Mouse (Mus musculus): ENCODE measurements around the gene Hoxa6. TPM values are rescaled to one million over a fixed set of nuclear protein-coding genes. Genes with fewer than 3 reads are reported as not detected.
A peak's percentile ranks its signal among the peaks of the same experiment; 100 is the strongest.

The Hoxa6 gene
- total RNA-seq (2021): not detected

GRCm38 (mm10) chr6:52208072-52208867 lies at the start of gene Hoxa6:
Hoxa6 (minus strand) TSS chr6:52208722.
- intact Hi-C loops (cut with DNase I): no loop called here
- DNase-seq (ENCODE audit: low spot score in 2 of 2): no peak

GRCm38 (mm10) chr6:52256956-52257355 lies 48.4 kb upstream of the Hoxa6 start:
- intact Hi-C loops (cut with DNase I): loop anchor here (2.0 to 5.0 kb wide), 6 partner anchors 95 to 1080 kb away; partner anchors contain the start of gene Hoxa2

GRCm38 (mm10) chr6:52253511-52254500 lies 45.3 kb upstream of the Hoxa6 start:
- intact Hi-C loops (cut with DNase I): no loop called here
- no peak for DNase-seq (ENCODE audit: low spot score in 2 of 2)

More at GRCm38 (mm10) chr6:52256956-52257355, 48.4 kb upstream of the Hoxa6 start:
- DNase-seq (ENCODE audit: low spot score in 2 of 2): peak; percentile 64 to 70

- no peak for DNase-seq (ENCODE audit: low spot score in 2 of 2)
- intact Hi-C loops (cut with DNase I): no loop called here
These were observed 44.4 kb upstream of the Hoxa6 start for GRCm38 (mm10) chr6:52252775-52253376.

- no peak for DNase-seq (ENCODE audit: low spot score in 2 of 2)
- intact Hi-C loops (cut with DNase I): no loop called here
These were observed 43.7 kb upstream of the Hoxa6 start for GRCm38 (mm10) chr6:52252016-52252774.

GRCm38 (mm10) chr6:52251177-52251879 lies 42.8 kb upstream of the Hoxa6 start:
- intact Hi-C loops (cut with DNase I): no loop called here

GRCm38 (mm10) chr6:52249826-52250225 lies 41.3 kb upstream of the Hoxa6 start:
- intact Hi-C loops (cut with DNase I): no loop called here

More at GRCm38 (mm10) chr6:52251177-52251879, 42.8 kb upstream of the Hoxa6 start:
- no peak for DNase-seq (ENCODE audit: low spot score in 2 of 2)

GRCm38 (mm10) chr6:52249415-52249738 lies 40.9 kb upstream of the Hoxa6 start:
- no peak for DNase-seq (ENCODE audit: low spot score in 2 of 2)
- intact Hi-C loops (cut with DNase I): no loop called here

More at GRCm38 (mm10) chr6:52249826-52250225, 41.3 kb upstream of the Hoxa6 start:
- DNase-seq (ENCODE audit: low spot score in 2 of 2): no peak

GRCm38 (mm10) chr6:52248638-52249414 lies 40.3 kb upstream of the Hoxa6 start:
- intact Hi-C loops (cut with DNase I): no loop called here
- no peak for DNase-seq (ENCODE audit: low spot score in 2 of 2)

- DNase-seq (ENCODE audit: low spot score in 2 of 2): no peak
- intact Hi-C loops (cut with DNase I): no loop called here
These were observed 39.5 kb upstream of the Hoxa6 start for GRCm38 (mm10) chr6:52247766-52248637.

- DNase-seq (ENCODE audit: low spot score in 2 of 2): no peak
- intact Hi-C loops (cut with DNase I): no loop called here
These were observed 38.4 kb upstream of the Hoxa6 start for GRCm38 (mm10) chr6:52246916-52247315.

GRCm38 (mm10) chr6:52246403-52246803 lies 37.9 kb upstream of the Hoxa6 start:
- no peak for DNase-seq (ENCODE audit: low spot score in 2 of 2)
- intact Hi-C loops (cut with DNase I): no loop called here

GRCm38 (mm10) chr6:52245757-52246142 lies 37.2 kb upstream of the Hoxa6 start, which contains the start of gene Hoxa11:
Hoxa11 (minus strand) TSS chr6:52245810.
- no peak for DNase-seq (ENCODE audit: low spot score in 2 of 2)
- intact Hi-C loops (cut with DNase I): no loop called here

- intact Hi-C loops (cut with DNase I): no loop called here
- no peak for DNase-seq (ENCODE audit: low spot score in 2 of 2)
These were observed 36.7 kb upstream of the Hoxa6 start for GRCm38 (mm10) chr6:52245040-52245756.

GRCm38 (mm10) chr6:52244471-52245039 lies 36.0 kb upstream of the Hoxa6 start:
- intact Hi-C loops (cut with DNase I): no loop called here
- DNase-seq (ENCODE audit: low spot score in 2 of 2): no peak

GRCm38 (mm10) chr6:52243681-52244121 lies 35.2 kb upstream of the Hoxa6 start:
- intact Hi-C loops (cut with DNase I): no loop called here
- no peak for DNase-seq (ENCODE audit: low spot score in 2 of 2)

All from left cerebral cortex, postnatal 25 days (tissue).